Comparison of ENCODE assay signal across 17 mouse cellular contexts in genomic region chr4:137752471-137752870, GRCm38 (mm10). TPM values are rescaled to one million over a fixed set of nuclear protein-coding genes. Genes with fewer than 3 reads are reported as not detected.
DNase-seq lines count a peak whose midpoint lies in the region; ATAC-seq and TF ChIP-seq lines count a peak whose summit lies in the region.
"Had no signal": no experiment of that assay in that cellular context is flagged by ENCODE, and none has a peak within 500 bp of the region (broad histone marks: within the 10 kb centered on the region; RNA-seq: fewer than 3 reads in every experiment).

No protein-coding gene starts in this region.

- H3K27me3 ChIP-seq in intestine, embryonic 16.5 days (replicated peaks; ENCODE audit: control insufficient read depth, insufficient read depth, low read length): no peaks in the 10 kb centered on the region
- H3K27me3 ChIP-seq in intestine, embryonic 15.5 days (replicated peaks): no peaks in the 10 kb centered on the region
- no peaks in the 10 kb centered on the region for H3K27me3 ChIP-seq in limb, embryonic 10.5 days (ENCODE audit: low read depth, poor library complexity, severe bottlenecking)
- H3K27me3 ChIP-seq in liver, embryonic 16.5 days (ENCODE audit: control insufficient read depth, insufficient read depth, low read depth, low read length): no peaks in the 10 kb centered on the region
- H3K27me3 ChIP-seq: embryonic facial prominence, embryonic 15.5 days; hindbrain, embryonic 13.5 days; limb, embryonic 12.5 days had no signal

- no peaks in the 10 kb centered on the region for H3K9me3 ChIP-seq in intestine, embryonic 16.5 days (ENCODE audit: control insufficient read depth, low read length)
- no peaks in the 10 kb centered on the region for H3K9me3 ChIP-seq in intestine, embryonic 15.5 days
- no peaks in the 10 kb centered on the region for H3K9me3 ChIP-seq in limb, embryonic 10.5 days (replicated peaks)
- no peaks in the 10 kb centered on the region for H3K9me3 ChIP-seq in liver, embryonic 16.5 days (replicated peaks; ENCODE audit: control insufficient read depth, low read length)
- H3K9me3 ChIP-seq: embryonic facial prominence, embryonic 15.5 days; hindbrain, embryonic 13.5 days; limb, embryonic 12.5 days had no signal

- no peak for TF ChIP-seq CTCF in layer of hippocampus, adult 2 months (conservative IDR thresholded peaks at IDR 0.05)

- H3K4me1 ChIP-seq in intestine, embryonic 16.5 days (ENCODE audit: control insufficient read depth, insufficient read depth, low read length): no peaks in the 10 kb centered on the region; the same call in 1 of the 2 replicates
- H3K4me1 ChIP-seq in intestine, embryonic 15.5 days (replicated peaks): peaks cover 6% of the 10 kb centered on the region; the same call in 1 of the 2 replicates
- peaks cover 25% of the 10 kb centered on the region for H3K4me1 ChIP-seq in limb, embryonic 10.5 days
- peaks cover 54% of the 10 kb centered on the region for H3K4me1 ChIP-seq in liver, embryonic 16.5 days (ENCODE audit: control insufficient read depth, low read depth, low read length)

- 0 out of 2 replicates have a peak overlapping the region, but pooled peaks have one; percentile 17 for H3K9ac ChIP-seq in intestine, embryonic 16.5 days (ENCODE audit: low read depth, low read length)
- no peak overlapping the region for H3K9ac ChIP-seq in intestine, embryonic 15.5 days
- peak overlapping the region; percentile 77 for H3K9ac ChIP-seq in liver, embryonic 16.5 days (ENCODE audit: low read depth, low read length)
- H3K9ac ChIP-seq: embryonic facial prominence, embryonic 15.5 days; hindbrain, embryonic 13.5 days; limb, embryonic 12.5 days had no signal

- H3K4me3 ChIP-seq in intestine, embryonic 16.5 days (ENCODE audit: low read length): no peak overlapping the region
- H3K4me3 ChIP-seq in intestine, embryonic 15.5 days (replicated peaks): no peak overlapping the region
- H3K4me3 ChIP-seq in limb, embryonic 10.5 days: no peak overlapping the region
- peak overlapping the region; percentile 57 for H3K4me3 ChIP-seq in liver, embryonic 16.5 days (ENCODE audit: low read depth, low read length)
- no peak overlapping the region for H3K4me3 ChIP-seq in layer of hippocampus, adult 2 months
- H3K4me3 ChIP-seq: embryonic facial prominence, embryonic 15.5 days; hindbrain, embryonic 13.5 days; limb, embryonic 12.5 days had no signal

- no peak overlapping the region for H3K4me2 ChIP-seq in intestine, embryonic 16.5 days (ENCODE audit: low read depth, low read length)
- H3K4me2 ChIP-seq in intestine, embryonic 15.5 days (replicated peaks): no peak overlapping the region
- peak overlapping the region; percentile 75 for H3K4me2 ChIP-seq in liver, embryonic 16.5 days (ENCODE audit: low read depth, low read length)
- H3K4me2 ChIP-seq: hindbrain, embryonic 13.5 days; limb, embryonic 12.5 days had no signal

- no peaks in the 10 kb centered on the region for H3K36me3 ChIP-seq in intestine, embryonic 16.5 days (ENCODE audit: control insufficient read depth, insufficient read depth, low read length)
- no peaks in the 10 kb centered on the region for H3K36me3 ChIP-seq in intestine, embryonic 15.5 days
- no peaks in the 10 kb centered on the region for H3K36me3 ChIP-seq in limb, embryonic 10.5 days
- no peaks in the 10 kb centered on the region for H3K36me3 ChIP-seq in liver, embryonic 16.5 days (ENCODE audit: control insufficient read depth, insufficient read depth)
- H3K36me3 ChIP-seq: embryonic facial prominence, embryonic 15.5 days; hindbrain, embryonic 13.5 days; limb, embryonic 12.5 days had no signal

- DNase-seq in adrenal gland, postnatal 14 days: peak; percentile 37
- DNase-seq in adrenal gland, adult 2 months: no peak
- no peak for DNase-seq in limb, embryonic 10.5 days (ENCODE audit: low spot score)
- DNase-seq in layer of hippocampus, adult 2 months (ENCODE audit: low spot score in 2 of 2): no peak
- DNase-seq in left cerebral cortex, adult 11 months (ENCODE audit: low spot score): no peak
- DNase-seq: adrenal gland, adult 8-10 months; right cerebral cortex, adult 18-20 months; thymus, postnatal 25 days had no signal

- WGBS in intestine, embryonic 16.5 days: 81% methylated on average over 15 of the region's 15 CpGs
- WGBS in intestine, embryonic 15.5 days: 84% methylated on average over 15 of the region's 15 CpGs
- WGBS in limb, embryonic 10.5 days: 85% methylated on average over 15 of the region's 15 CpGs
- 49% methylated on average over 15 of the region's 15 CpGs for WGBS in liver, embryonic 16.5 days (ENCODE audit: insufficient replicate concordance)

- peak; percentile 43; the same call in 1 of the 2 replicates for ATAC-seq in intestine, embryonic 16.5 days
- no peak for ATAC-seq in intestine, embryonic 15.5 days
- peak; percentile 48 for ATAC-seq in liver, embryonic 16.5 days (ENCODE audit: low read depth)
- ATAC-seq: forebrain, embryonic 14.5 days had no signal

- no peak overlapping the region for H3K27ac ChIP-seq in intestine, embryonic 16.5 days (ENCODE audit: low read length)
- no peak overlapping the region for H3K27ac ChIP-seq in intestine, embryonic 15.5 days
- H3K27ac ChIP-seq in limb, embryonic 10.5 days: peak overlapping the region; percentile 47; the same call in 1 of the 2 replicates
- peak overlapping the region; percentile 99 for H3K27ac ChIP-seq in liver, embryonic 16.5 days (ENCODE audit: low read length)
- H3K27ac ChIP-seq in layer of hippocampus, adult 2 months: no peak overlapping the region
- H3K27ac ChIP-seq: hindbrain, embryonic 13.5 days had no signal

RNA-seq across cellular contexts. Expression of gene Alpl, which starts 43.7 kb away (rescaled TPM):
- total RNA-seq in adrenal gland, postnatal 14 days (2021): 16.5 and 19.0 TPM in 2 replicates
- total RNA-seq in adrenal gland, adult 2 months (2021): 10 to 100 TPM in 1 of 2 experiments, 1 to 10 TPM in 1; 6.1 to 59.6 TPM
- 4.7 and 7.4 TPM in 2 replicates for polyA plus RNA-seq in adrenal gland, adult 2 months (2012; rRNA removed)
- polyA plus RNA-seq in intestine, embryonic 16.5 days (2015; fragmentation: Nextera tagmentation; extraction: Ambion mirVana): 4.3 and 4.7 TPM in 2 replicates
- 3.8 and 4.6 TPM in 2 replicates for polyA plus RNA-seq in intestine, embryonic 15.5 days (2015; fragmentation: Nextera tagmentation; extraction: Ambion mirVana)
- polyA plus RNA-seq in limb, embryonic 10.5 days (2016; fragmentation: Nextera tagmentation; extraction: Ambion mirVana): 5.1 and 7.9 TPM in 2 replicates
- 11.9 and 15.5 TPM in 2 replicates for polyA plus RNA-seq in liver, embryonic 16.5 days (2015; fragmentation: Nextera tagmentation; extraction: Ambion mirVana)
- 1 to 10 TPM; 6.8 to 7.2 TPM for total RNA-seq in layer of hippocampus, adult 2 months (2021)
- total RNA-seq: common myeloid progenitor, adult 5-6 weeks; megakaryocyte progenitor cell, adult 5-6 weeks had no signal

Comparison
In these comparisons a context has a peak if more than half of its experiments do, and no peak if none do; other contexts are left out.
1. H3K27ac ChIP-seq: peak in limb, embryonic 10.5 days (single experiment) and liver, embryonic 16.5 days (single experiment); none in intestine, embryonic 16.5 days (single experiment), intestine, embryonic 15.5 days (single experiment) and layer of hippocampus, adult 2 months (single experiment).